Mouse (Mus musculus): Measurements from ENCODE around the gene Ipo11.
A peak's percentile ranks its signal among the peaks of the same experiment; 100 is the strongest.

The Ipo11 gene

GRCm38 (mm10) chr13:106810156-106810555 lies 126.6 kb downstream of the Ipo11 start:
- DNase-seq = no peak

- DNase-seq = no peak
These were observed 127.9 kb downstream of the Ipo11 start for GRCm38 (mm10) chr13:106808821-106809220.

- DNase-seq = no peak
These were observed 128.4 kb downstream of the Ipo11 start for GRCm38 (mm10) chr13:106808315-106808714.

GRCm38 (mm10) chr13:106807303-106807702 lies 129.5 kb downstream of the Ipo11 start:
- DNase-seq = no peak

GRCm38 (mm10) chr13:106805146-106805545 lies 131.6 kb downstream of the Ipo11 start:
- DNase-seq = no peak

GRCm38 (mm10) chr13:106798026-106798425 lies 138.7 kb downstream of the Ipo11 start:
- DNase-seq = no peak

- no peak for DNase-seq
These were observed 147.9 kb downstream of the Ipo11 start for GRCm38 (mm10) chr13:106788817-106789216.

- no peak for DNase-seq
These were observed 168.0 kb downstream of the Ipo11 start for GRCm38 (mm10) chr13:106768807-106769206.

- DNase-seq = no peak
These were observed 174.1 kb downstream of the Ipo11 start for GRCm38 (mm10) chr13:106762611-106763010.

- no peak for DNase-seq
These were observed 175.1 kb downstream of the Ipo11 start for GRCm38 (mm10) chr13:106761661-106762060.

GRCm38 (mm10) chr13:106760232-106760875 lies 176.4 kb downstream of the Ipo11 start:
- peak; percentile 44 for DNase-seq

GRCm38 (mm10) chr13:106755892-106756291 lies 180.9 kb downstream of the Ipo11 start:
- DNase-seq = no peak

- no peak for DNase-seq
These were observed 182.5 kb downstream of the Ipo11 start for GRCm38 (mm10) chr13:106754216-106754615.

- DNase-seq = no peak
These were observed 184.8 kb downstream of the Ipo11 start for GRCm38 (mm10) chr13:106751951-106752350.

- DNase-seq = no peak
These were observed 189.9 kb downstream of the Ipo11 start for GRCm38 (mm10) chr13:106746823-106747222.

GRCm38 (mm10) chr13:106745201-106745600 lies 191.6 kb downstream of the Ipo11 start:
- no peak for DNase-seq

All from lung, postnatal 14 days (tissue).